Mouse (Mus musculus): Measurements from ENCODE around the gene Samd10. TPM values are rescaled to one million over a fixed set of nuclear protein-coding genes. Genes with fewer than 3 reads are reported as not detected.

The Samd10 gene
- polyA plus RNA-seq, 1 experiment from 2014 or later: 27.4 TPM

DNA sequence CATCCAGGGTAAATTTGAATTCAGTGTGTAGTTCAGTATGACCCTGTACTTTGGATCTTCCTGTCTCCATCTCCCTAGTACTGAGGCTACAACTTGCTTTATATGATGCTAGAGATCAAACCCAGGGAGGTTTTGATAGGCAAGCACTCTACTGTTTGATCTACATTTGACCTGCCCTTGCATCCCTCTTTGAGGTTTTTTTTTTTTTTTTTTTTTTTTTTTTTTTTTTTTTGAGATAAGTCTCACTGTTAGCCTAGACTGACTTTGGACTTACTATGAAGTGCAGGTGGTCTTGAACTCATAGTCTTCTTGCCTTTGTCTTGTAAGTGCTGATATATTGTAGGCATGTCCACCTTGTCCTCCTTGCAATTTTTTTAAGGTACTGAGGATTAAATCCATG, 29.5 kb upstream of the Samd10 start:
- Histone ChIP-seq H3K36me3 (ENCODE audit: insufficient read depth, low read length) (peaks cover 26% of the 10 kb centered on the region), H3K9ac (ENCODE audit: low read depth, low read length) (no peak overlapping the region), H3K27ac (no peak overlapping the region), H3K4me2 (ENCODE audit: low read length) (no peak overlapping the region), H3K9me3 (replicated peaks; ENCODE audit: low read length) (no peaks in the 10 kb centered on the region), H3K27me3 (ENCODE audit: insufficient read depth, low read length) (no peaks in the 10 kb centered on the region), H3K4me3 (replicated peaks; ENCODE audit: low read depth, low read length) (no peak overlapping the region), H3K4me1 (replicated peaks; ENCODE audit: insufficient read depth, low read length) (no peaks in the 10 kb centered on the region)
- ATAC-seq (replicated peaks; ENCODE audit: low FRiP score, low read depth) (no peak), DNase-seq (ENCODE audit: low spot score) (no peak)
- TF ChIP-seq CTCF (IDR thresholded peaks at IDR 0.05; ENCODE audit: low read depth): no peak

DNA sequence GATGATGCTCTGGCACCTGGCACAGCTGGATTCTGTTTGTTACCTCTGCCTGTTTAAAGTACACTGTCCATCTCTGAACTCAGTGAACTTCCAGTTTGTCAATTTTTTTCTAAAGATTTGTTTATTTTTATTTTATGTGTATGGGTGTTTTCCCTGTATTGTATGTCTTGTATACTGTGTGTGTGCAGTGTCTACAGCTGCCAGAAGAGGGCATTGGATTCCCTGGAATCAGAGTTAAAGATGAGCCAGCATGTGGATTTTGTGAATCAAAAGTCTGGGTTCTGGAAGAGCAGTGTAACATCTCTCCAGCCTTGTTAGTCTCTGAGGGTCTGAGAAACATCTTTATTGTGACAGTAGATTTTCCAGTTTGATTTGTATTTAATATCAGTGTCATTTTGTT, 24.4 kb upstream of the Samd10 start:
- no peak overlapping the region for H3K9ac ChIP-seq (ENCODE audit: low read depth, low read length)
- peak; percentile 62 for TF ChIP-seq CTCF (IDR thresholded peaks at IDR 0.05; ENCODE audit: low read depth)
- DNase-seq (ENCODE audit: low spot score) (peak; percentile 41), ATAC-seq (replicated peaks; ENCODE audit: low FRiP score, low read depth) (no peak)
- no peaks in the 10 kb centered on the region for H3K27me3 ChIP-seq (ENCODE audit: insufficient read depth, low read length)
- no peak overlapping the region for H3K4me2 ChIP-seq (ENCODE audit: low read length)
- H3K4me1 ChIP-seq (replicated peaks; ENCODE audit: insufficient read depth, low read length): no peaks in the 10 kb centered on the region
- H3K4me3 ChIP-seq (replicated peaks; ENCODE audit: low read depth, low read length): no peak overlapping the region
- no peaks in the 10 kb centered on the region for H3K9me3 ChIP-seq (replicated peaks; ENCODE audit: low read length)
- H3K36me3 ChIP-seq (ENCODE audit: insufficient read depth, low read length): peaks cover 26% of the 10 kb centered on the region
- H3K27ac ChIP-seq: no peak overlapping the region

DNA sequence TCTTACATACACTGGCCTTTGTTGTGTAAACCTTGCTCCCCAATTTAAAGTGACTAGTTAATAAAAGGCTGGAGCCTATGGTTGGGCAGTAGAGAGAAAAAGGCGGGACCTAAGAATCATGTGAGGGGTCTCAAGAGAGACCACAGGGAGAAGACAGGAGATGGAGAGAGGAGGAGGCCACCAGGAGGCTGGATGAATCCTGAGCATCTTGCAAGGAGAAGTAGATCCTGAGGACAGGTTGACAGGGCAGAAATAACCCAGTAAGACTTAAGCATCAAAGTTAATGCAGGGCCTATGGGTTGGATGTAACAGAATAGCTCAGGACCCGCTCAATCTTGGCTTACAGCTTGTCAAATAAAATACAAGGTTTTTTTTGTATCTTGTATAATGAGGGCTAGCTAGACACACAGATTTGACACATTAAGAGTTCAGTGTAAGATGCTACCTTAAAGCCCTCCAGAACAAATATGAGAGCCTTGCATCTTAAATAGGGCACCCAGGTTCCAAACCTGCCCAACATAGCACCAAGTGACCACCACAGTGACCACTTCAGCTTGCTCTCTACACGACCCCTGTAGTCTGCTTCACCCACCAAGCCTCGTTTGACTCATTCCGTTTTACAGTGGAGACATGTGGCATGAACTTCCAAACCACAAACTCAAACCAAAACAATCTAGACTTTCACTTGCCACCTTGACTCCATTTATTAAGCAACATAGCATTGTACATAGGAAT, 19.9 kb upstream of the Samd10 start:
- H3K27ac ChIP-seq: no peak overlapping the region
- DNase-seq (ENCODE audit: low spot score) (no peak), ATAC-seq (replicated peaks; ENCODE audit: low FRiP score, low read depth) (no peak)
- 87% methylated on average over 5 of the region's 5 CpGs for WGBS
- no peak for TF ChIP-seq CTCF (IDR thresholded peaks at IDR 0.05; ENCODE audit: low read depth)
- H3K4me2 ChIP-seq (ENCODE audit: low read length): no peak overlapping the region
- no peaks in the 10 kb centered on the region for H3K9me3 ChIP-seq (replicated peaks; ENCODE audit: low read length)
- no peak overlapping the region for H3K4me3 ChIP-seq (replicated peaks; ENCODE audit: low read depth, low read length)
- no peaks in the 10 kb centered on the region for H3K27me3 ChIP-seq (ENCODE audit: insufficient read depth, low read length)
- H3K4me1 ChIP-seq (replicated peaks; ENCODE audit: insufficient read depth, low read length): no peaks in the 10 kb centered on the region
- H3K36me3 ChIP-seq (ENCODE audit: insufficient read depth, low read length): peaks cover 26% of the 10 kb centered on the region
- H3K9ac ChIP-seq (ENCODE audit: low read depth, low read length): no peak overlapping the region

DNA sequence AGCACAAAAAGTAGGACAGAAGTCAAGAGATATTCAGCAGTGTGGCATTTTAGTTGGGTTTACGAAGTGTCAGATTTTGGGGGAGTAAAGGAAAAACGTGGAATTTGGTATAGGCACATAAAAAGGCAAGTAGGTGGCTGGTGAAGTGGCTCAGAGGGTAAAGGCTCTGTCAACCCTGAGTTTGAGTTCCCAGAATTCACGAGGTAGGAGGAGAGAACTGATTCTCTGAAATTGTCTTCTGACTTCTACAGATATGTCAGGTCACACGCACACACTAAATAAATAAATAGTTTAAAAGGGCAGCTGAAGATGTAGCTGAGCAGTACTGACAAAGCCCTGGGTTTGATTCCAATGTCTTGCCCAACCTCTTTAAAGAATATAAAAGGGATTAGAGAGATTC, 3.4 kb upstream of the Samd10 start:
- no peak overlapping the region for H3K4me3 ChIP-seq (replicated peaks; ENCODE audit: low read depth, low read length)
- no peak for TF ChIP-seq CTCF (IDR thresholded peaks at IDR 0.05; ENCODE audit: low read depth)
- WGBS: 75% methylated on average over 4 of the region's 4 CpGs

DNA sequence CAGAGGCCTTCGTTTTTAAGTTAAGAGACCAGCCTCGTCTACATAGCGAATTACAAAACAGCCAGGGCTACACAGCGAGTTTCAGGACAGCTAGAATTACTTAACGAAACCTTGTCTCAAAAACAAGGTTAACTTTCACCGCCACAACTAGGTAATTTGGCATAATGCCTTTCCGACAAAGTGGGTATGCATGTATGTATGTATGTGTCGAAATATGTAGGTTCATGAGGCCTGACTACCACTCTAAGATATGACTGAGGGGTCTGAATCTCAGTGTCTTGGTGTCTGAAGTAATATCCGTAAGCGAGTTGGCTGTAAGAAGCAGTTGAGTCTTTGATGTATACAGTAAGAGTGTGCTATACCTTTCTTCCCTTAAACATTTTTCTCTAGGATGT, 2.7 kb upstream of the Samd10 start:
- Histone ChIP-seq H3K4me2 (ENCODE audit: low read length) (peak overlapping the region; percentile 84), H3K9me3 (replicated peaks; ENCODE audit: low read length) (no peaks in the 10 kb centered on the region), H3K9ac (ENCODE audit: low read depth, low read length) (peak overlapping the region; percentile 91), H3K4me3 (replicated peaks; ENCODE audit: low read depth, low read length) (peak overlapping the region; percentile 89), H3K27ac (no peak overlapping the region; the same call in 1 of the 2 replicates), H3K27me3 (ENCODE audit: insufficient read depth, low read length) (no peaks in the 10 kb centered on the region), H3K36me3 (ENCODE audit: insufficient read depth, low read length) (no peaks in the 10 kb centered on the region), H3K4me1 (replicated peaks; ENCODE audit: insufficient read depth, low read length) (peaks cover 13% of the 10 kb centered on the region)
- 29% methylated on average over 10 of the region's 10 CpGs for WGBS
- ATAC-seq (replicated peaks; ENCODE audit: low FRiP score, low read depth) (no peak), DNase-seq (ENCODE audit: low spot score) (no peak)
- no peak for TF ChIP-seq CTCF (IDR thresholded peaks at IDR 0.05; ENCODE audit: low read depth)

More for the DNA sequence above, 3.4 kb upstream of the Samd10 start:
- Histone ChIP-seq H3K27ac (no peak overlapping the region), H3K9me3 (replicated peaks; ENCODE audit: low read length) (no peaks in the 10 kb centered on the region), H3K9ac (ENCODE audit: low read depth, low read length) (peak overlapping the region; percentile 91; the same call in 1 of the 2 replicates), H3K27me3 (ENCODE audit: insufficient read depth, low read length) (no peaks in the 10 kb centered on the region), H3K4me1 (replicated peaks; ENCODE audit: insufficient read depth, low read length) (peaks cover 13% of the 10 kb centered on the region), H3K36me3 (ENCODE audit: insufficient read depth, low read length) (no peaks in the 10 kb centered on the region), H3K4me2 (ENCODE audit: low read length) (peak overlapping the region; percentile 84)
- ATAC-seq (replicated peaks; ENCODE audit: low FRiP score, low read depth): no peak
- no peak for DNase-seq (ENCODE audit: low spot score)

DNA sequence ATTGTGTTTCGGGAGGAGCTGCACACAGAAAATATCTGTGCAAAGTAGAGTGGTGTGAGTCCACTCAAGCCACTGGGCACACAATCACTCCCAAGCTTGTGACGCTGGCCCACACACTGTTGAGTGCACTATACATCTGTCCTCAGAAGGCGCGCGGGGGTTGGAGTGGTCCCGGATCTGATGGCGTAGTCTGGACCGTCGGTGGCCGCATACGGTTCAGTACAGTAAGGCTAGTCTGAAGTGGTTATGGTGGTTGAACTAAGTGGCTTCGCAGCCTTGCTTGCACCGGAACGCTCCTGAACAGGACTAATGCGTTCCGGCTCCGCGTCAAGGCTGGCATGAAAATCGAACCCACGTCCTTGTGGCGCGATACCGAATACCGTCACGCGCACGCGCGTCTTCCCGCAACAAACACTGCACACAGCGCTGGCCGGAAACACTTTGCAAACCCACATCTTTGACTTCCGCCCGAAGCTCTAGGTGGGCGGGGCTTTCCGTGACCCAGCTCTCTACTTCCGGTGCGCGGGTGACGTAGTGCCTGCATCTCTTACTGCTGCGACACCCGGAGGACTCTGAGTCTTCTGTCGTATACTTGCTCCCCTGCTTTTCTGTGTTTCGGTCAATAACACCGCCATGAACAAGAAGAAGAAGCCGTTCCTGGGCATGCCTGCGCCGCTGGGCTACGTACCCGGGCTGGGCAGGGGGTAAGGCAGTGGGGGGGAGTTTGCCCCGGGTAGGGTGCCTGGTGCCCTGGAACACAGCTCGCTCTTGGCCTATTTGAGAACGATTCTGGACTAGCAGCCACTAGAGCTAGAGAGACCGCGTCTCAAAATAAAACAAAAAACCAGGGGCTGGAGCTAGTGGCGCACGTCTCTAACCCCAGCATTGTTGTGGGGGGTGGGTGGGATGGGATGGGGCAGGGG, 2.1 kb upstream of the Samd10 start:
- WGBS: under 1% methylated on average over 57 of the region's 57 CpGs
- no peaks in the 10 kb centered on the region for H3K36me3 ChIP-seq (ENCODE audit: insufficient read depth, low read length)
- DNase-seq (ENCODE audit: low spot score) (peak; percentile 99), ATAC-seq (replicated peaks; ENCODE audit: low FRiP score, low read depth) (peak; percentile 93)
- peak overlapping the region; percentile 89 for H3K4me3 ChIP-seq (replicated peaks; ENCODE audit: low read depth, low read length)
- TF ChIP-seq CTCF (IDR thresholded peaks at IDR 0.05; ENCODE audit: low read depth): 0 out of 2 replicates have a peak, but pooled peaks have one; percentile 1
- peak overlapping the region; percentile 89 for H3K27ac ChIP-seq
- H3K9me3 ChIP-seq (replicated peaks; ENCODE audit: low read length): no peaks in the 10 kb centered on the region
- H3K4me2 ChIP-seq (ENCODE audit: low read length): peak overlapping the region; percentile 84
- H3K27me3 ChIP-seq (ENCODE audit: insufficient read depth, low read length): no peaks in the 10 kb centered on the region
- peaks cover 13% of the 10 kb centered on the region for H3K4me1 ChIP-seq (replicated peaks; ENCODE audit: insufficient read depth, low read length)
- peak overlapping the region; percentile 91 for H3K9ac ChIP-seq (ENCODE audit: low read depth, low read length)

All from kidney, postnatal 0 days (tissue).